Mouse (Mus musculus) lung, postnatal 0 days (tissue): Measurements from ENCODE around the gene Iqgap1.

Source experiments
- CTCF ChIP-seq: IDR thresholded peaks from 2 replicates; pipeline ENCODE4 v1.5.1; 2016; ENCODE audit warnings: antibody characterized with exemption, mild to moderate bottlenecking
- EP300 ChIP-seq: IDR thresholded peaks from 2 replicates; pipeline ENCODE4 v1.6.1; 2016; ENCODE audit warnings: antibody characterized with exemption, mild to moderate bottlenecking, control low read depth

GRCm38 (mm10) chr7:80842132-80842531, 16.4 kb upstream of the Iqgap1 start:
- TF ChIP-seq CTCF (no peak), EP300 (no peak)
